Mouse (Mus musculus): ENCODE measurements around the gene Svbp. TPM values are rescaled to one million over a fixed set of nuclear protein-coding genes. Genes with fewer than 3 reads are reported as not detected.

Svbp gene
- polyA plus RNA-seq, 1 experiment = 35.1 TPM

DNA sequence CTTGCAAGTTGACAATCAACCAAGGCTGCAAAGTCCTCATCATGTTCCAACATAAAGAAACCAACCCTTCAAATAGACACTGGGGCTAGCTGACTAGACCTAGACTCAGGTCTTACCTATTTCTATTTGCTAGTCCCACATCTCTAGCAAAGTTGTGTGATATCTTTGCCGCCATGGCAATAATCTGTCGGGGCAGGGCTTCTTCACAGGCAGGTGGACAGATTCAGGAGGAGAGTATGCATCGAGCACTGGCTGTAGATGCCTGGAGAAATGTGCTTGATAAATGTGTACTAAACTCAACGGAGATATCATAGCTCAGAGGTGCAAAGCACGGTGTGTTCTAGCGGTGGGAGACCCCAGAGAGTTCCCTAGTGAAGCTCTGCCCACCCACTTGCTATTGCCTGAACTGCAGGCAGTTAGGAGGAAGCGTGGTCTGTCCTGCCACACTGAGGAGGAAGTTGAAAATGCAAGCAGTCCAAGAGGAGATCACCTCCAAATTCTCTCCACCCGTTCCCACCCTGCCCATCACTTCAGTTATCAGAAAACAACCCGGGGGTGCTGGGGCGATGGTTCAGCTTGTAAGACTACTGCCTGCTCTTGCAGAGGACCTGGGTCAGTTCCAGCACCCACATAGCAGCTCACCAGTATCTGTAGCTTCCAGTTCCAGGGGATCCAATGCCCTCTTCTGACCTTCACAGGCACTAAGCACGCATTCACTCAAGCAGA, 6.9 kb upstream of the Svbp start:
- DNase-seq (ENCODE audit: low read depth, low spot score) = no peak
- WGBS = 37% methylated on average over 11 of the region's 11 CpGs

DNA sequence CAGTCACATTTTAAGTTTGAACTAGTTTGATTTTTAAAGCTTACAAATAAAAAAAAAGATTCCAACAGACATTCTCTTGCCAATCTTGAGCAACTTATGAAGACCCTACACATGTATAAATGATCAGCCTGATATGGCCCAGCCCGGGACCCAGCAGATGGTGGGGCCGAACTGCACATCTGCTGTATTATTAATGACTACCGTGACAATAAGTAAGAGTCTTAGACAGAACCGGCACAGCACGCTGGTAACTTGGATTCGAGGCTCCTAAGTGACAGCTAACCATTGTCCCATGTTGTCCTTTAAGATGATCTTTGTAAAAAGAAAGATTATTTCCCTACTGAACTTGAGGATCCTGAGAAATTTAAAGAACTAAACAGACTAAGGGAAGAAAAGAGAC, 5.7 kb upstream of the Svbp start:
- 87% methylated on average over 6 of the region's 6 CpGs for WGBS
- DNase-seq (ENCODE audit: low read depth, low spot score) = no peak

DNA sequence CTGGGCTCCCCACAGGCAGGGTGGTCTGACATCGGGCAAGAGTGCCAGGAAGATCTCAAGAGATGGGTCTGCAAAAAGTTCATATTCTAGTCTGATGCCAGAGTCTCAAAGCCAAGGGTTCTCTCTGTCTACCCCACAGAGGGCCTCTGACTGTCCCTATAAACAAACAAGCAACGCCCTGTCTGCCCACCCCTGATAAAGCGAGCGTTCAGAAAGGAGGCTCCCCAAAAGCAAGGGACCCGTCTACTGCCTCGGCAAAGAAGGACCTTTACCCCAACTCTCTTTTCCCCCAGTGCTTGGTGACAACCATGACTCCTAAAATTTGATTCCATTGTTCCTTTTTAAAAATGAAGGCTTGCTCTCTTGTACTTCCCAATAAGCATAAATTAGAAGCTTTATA, 5.2 kb upstream of the Svbp start, which contains the start of gene Ermap:
Ermap (minus strand) TSS at position 148 of the 400 bp plus-strand sequence.
- DNase-seq (ENCODE audit: low read depth, low spot score) = no peak
- WGBS = 63% methylated on average over 6 of the region's 6 CpGs

DNA sequence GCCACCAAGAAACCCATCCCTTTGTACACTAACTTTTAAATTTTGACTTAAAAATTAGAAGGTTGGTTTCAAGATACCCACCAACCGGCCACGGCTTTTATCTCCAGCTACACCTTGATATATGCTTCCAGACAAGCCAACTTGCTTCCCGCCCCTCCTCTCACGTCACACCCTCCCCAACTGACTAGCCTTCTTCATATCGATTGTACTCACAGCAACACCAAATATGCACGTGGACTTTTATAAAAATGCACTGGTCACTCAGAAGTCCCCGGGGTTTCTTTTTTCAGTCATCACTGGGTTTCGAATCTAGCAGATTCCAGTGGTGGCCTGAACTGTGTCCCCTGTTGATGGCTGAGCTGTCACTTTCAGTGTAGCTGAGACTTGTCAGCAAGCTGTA, 4.5 kb upstream of the Svbp start:
- DNase-seq (ENCODE audit: low read depth, low spot score) = no peak
- WGBS = 72% methylated on average over 8 of the region's 8 CpGs

DNA sequence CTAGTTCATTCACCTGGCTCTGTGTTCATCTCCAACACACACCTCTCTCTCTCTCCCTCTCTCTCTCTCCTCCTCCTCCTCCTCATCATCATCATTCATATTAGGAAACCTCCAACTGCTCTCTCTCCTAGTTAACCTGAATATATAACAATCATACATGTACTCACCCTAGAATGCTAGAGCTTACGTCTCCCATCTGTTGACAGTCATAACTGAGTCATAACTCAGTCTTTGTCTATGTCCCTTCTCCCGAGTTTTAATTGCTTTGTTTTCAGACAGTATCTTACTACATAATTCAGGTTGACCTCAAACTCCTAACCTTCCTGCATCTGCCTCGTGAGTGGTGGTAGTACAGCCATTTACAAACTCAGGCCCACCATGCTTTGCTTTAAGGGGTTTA, 3.8 kb upstream of the Svbp start:
- 25% methylated on average over 3 of the region's 3 CpGs for WGBS
- DNase-seq (ENCODE audit: low read depth, low spot score) = no peak

DNA sequence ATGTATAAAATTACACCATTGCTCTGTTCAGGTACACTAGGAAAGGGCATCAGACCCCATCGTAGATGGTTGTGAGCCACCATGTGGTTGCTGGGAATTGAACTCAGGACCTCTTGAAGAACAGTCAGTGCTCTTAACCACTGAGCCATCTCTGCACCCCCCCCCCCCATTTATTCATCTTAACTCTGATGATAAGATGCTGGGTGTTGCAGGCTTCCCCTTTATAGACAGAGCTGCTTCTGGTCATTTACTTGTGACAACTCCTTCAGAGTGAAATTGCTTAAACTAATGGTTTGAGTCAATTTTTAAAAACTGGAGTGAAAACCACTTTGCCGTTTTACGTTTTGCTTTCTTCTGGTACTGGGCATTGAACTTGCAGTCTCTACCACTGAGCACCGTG, 2.3 kb upstream of the Svbp start:
- DNase-seq (ENCODE audit: low read depth, low spot score) = no peak
- 89% methylated on average over 4 of the region's 4 CpGs for WGBS

DNA sequence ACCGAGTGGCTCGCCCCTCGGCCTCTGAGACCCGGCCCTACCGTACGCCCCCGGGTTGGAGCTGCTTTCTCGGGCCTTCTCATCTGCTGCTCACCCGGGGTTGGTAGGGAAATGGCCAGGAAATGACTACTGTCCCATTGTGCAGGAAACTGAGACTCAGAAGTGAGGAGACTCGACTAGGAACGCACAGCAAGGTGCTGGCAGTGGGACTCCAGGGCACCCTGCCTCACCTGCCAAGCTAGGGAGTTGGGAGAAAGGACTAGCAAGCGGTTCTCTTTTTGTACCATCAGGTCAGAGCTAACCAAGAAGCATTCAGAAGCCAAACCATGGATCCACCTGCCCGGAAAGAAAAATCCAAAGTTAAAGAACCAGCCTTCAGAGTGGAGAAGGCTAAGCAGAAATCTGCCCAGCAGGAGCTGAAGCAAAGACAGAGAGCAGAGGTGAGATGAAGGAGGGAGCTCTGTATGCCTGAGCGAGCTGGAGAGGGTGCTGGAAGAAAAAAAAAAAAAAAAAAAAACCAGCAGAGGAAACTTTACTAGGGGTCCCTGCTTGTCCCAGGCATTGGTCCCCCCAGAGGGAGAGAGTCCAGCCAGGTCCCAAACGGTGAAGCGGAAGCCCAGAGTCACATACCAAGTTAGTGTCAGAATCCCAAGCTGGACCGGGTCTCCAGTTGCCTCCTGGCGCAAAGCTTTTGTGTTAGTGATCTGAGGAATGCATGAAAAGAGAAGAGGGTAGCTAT, 645 bp downstream of the Svbp start:
- DNase-seq (ENCODE audit: low read depth, low spot score) = no peak

DNA sequence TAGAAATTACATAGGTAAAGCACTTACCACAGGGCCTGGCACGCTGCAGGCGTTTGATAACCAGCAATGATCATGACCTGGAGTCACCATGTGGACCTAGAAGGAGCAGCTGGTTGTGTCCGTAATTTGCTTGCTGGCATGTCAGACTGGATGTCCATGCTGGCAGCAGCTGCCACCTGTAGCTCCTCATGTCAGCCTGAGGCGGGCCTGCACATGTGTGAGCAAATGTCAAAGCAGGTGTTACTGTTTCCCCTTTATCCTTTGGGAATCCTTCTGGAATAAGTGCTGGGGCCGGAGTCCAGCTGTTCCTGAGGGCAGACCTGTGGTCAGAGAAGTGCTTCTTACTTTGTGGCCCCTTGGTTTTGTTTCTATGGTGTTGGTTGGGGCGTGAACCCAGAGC, 3.0 kb downstream of the Svbp start:
- no peak for DNase-seq (ENCODE audit: low read depth, low spot score)
- 83% methylated on average over 6 of the region's 6 CpGs for whole genome bisulfite sequencing

More for the DNA sequence above, 645 bp downstream of the Svbp start:
- 15% methylated on average over 18 of the region's 18 CpGs for WGBS

DNA sequence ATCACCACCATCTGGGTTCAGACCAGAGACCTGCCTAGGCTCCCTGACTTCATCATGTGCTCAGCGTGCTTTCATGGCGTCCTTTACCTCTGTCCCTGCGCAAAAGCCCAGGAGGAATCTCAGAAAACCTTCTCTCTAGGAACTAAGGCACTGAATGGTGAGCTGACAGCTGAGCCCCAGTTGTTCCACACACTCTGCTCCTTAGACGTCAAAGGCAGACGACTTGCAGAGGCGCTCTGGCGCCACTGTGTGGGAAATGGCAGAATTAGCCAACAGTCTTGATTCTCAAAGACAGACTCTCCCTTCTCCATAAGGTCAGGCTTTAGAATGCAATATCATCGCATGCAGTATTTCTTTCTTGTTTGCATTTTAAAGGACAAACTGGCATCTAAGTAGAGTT, 9.6 kb downstream of the Svbp start:
- 19% methylated on average over 8 of the region's 8 CpGs for WGBS
- no peak for DNase-seq (ENCODE audit: low read depth, low spot score)

DNA sequence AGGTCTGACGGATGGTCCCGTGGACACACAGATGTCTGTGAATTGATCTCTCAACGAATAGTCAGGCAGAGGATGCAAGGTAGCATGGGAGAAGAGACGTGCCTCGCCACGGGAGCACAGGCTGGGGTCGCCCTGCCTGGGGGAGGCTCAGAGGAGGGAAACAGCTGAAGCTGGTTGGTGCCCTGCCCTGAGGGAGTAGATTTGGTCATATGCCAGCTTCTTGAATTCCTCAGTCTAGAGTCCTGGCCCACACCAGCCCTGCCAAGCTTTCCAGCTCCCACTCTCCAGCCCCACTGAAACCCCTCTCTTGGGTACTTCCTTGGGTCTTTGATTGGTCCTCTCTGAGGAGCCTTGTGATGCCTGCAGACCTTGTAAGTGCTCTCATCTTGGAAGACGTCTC, 21.6 kb downstream of the Svbp start:
- DNase-seq (ENCODE audit: low read depth, low spot score) = no peak
- 61% methylated on average over 8 of the region's 8 CpGs for WGBS

DNA sequence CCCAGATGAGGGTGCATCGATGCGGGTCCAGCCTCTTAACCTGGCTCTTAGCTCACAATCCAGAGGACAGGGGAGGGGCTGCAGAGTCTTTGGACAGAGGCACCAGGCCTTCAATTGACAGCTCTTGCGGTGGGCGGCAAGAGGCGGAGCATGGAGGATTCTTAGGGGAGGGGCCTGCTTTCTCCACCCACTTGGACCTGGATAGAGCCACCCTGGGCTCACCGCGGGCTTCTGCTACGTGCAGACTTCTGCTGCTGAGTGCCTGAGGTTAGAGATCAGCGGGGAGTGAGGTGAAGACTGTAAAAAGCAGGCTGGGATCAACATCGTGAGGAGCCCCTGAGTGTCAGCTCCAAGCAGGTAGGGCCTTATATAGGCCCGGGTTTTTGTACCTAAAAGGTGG, 23.1 kb downstream of the Svbp start, which contains the start of gene Tmem269:
Tmem269 (minus strand) TSS at position 49 of the 400 bp plus-strand sequence.
- DNase-seq (ENCODE audit: low read depth, low spot score) = no peak
- WGBS = 21% methylated on average over 11 of the region's 11 CpGs

DNA sequence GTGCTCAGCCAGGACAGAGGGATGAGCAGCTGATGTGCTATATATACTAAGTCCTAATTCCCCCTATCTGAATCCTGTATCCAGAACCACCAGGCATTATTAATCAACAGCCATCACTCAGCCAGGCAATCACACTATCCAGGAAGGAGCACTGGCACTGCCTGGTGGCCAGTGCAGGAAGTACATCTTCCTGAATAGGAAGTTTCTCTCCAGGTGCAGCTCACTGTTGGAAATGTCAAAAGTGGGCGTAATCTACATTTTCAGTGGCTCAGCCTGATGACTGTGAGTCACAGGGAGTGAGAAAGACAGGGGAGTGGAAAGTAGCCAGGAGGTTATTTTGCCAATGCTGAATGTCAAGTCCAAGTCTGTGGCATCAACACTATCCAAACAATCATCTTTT, 28.6 kb downstream of the Svbp start:
- 62% methylated on average over 1 of the region's 1 CpGs for WGBS
- no peak for DNase-seq (ENCODE audit: low read depth, low spot score)

DNA sequence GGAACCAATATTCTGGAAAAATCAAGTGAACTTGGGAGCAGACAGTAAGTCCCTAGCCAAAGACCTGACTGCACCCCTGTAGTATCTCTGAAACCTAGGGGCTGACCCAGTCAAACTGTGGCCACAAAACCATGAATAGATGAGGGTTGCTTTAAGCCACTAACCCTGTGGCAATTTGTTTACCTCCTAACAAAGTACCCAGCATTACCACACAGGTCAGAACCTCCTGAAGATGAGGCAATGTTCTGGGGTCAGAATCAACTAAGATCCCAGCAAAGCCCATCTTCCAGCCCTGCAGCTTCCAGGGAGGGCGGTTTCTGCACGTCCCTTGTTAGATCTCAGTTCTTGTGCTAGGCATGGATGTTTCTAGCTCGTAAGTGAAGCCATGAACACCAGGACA, 29.4 kb downstream of the Svbp start:
- DNase-seq (ENCODE audit: low read depth, low spot score) = no peak

DNA sequence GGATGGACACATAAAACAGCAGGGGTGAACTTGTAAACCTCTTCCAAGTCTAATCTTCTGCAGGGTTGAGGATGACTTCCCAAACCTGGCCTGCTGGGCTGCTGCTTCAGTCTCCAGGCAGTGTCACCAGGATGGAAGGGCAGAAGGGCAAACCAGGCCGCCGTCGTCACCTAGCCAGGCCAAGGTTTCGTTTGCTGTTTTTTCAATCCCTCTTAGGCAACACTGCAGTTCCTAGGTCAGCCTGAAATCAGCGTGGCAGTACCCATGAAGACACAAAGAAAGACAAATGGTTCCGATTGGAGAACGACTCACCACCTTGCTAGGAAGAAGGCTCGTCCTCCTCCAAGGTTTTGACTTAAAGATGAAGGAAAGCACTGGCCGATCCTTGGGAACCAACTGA, 30.6 kb downstream of the Svbp start:
- DNase-seq (ENCODE audit: low read depth, low spot score) = no peak
- WGBS = 93% methylated on average over 9 of the region's 9 CpGs

More for the DNA sequence above, 29.4 kb downstream of the Svbp start:
- 94% methylated on average over 3 of the region's 3 CpGs for WGBS

DNA sequence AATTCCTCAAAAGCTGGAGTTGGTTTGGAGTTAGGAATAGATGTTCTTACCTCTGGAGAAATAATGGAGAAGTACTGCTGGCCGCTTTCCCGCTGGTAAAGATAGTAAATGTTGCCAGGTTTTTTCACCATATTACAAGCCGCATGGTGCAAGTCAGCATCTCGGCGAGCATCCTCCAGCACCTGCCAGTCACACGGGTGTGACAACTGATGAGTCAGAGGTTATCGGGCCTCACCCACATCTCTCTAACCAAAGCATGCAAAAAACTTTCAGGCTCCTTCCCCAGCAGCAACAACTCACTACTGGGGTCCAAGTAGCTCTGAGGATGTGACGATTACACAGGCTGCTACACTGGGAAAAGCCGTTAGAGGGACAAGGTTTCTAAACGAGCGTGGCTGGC, 31.6 kb downstream of the Svbp start:
- no peak for DNase-seq (ENCODE audit: low read depth, low spot score)
- 78% methylated on average over 11 of the region's 11 CpGs for WGBS

DNA sequence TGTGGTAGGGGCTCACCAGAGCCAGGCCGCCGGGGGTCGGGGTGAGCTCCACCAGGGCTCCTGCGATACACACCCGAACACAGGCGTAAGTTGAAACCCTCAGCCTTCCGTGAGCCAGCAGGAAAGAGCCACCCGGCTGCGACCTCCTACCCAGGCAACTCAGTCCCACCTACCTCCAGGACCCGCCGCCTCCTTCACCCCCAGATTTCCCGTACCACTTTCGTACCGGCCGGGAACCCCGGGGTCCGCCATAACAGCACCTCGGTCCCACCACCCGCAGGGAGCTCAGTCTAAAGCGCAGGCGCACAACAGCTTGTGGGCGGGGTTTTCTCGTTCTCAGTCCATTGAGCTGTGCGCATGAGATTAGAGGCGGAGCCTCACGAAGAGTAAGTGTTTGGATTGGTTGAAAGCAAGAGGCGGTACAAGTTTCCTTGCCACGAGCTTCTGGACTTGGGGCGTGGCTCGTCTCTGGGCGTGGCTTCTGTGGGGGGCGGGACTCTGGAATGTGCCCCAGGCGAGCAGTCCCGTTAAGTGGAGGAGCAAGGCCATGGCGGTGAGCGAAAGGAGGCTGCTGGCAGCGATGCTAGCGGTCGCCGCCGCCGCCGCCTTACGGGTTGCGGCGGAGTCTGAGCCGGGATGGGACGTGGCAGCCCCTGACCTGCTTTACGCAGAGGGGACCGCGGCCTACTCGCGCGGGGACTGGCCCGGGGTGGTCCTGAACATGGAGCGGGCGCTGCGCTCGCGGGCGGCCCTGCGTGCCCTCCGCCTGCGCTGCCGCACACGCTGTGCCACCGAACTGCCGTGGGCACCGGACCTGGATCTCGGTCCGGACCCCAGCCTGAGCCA, 37.5 kb downstream of the Svbp start, which contains the start of the genes AU022252 and P3h1:
AU022252 (minus strand) TSS at position 303 of the 846 bp plus-strand sequence.
P3h1 (plus strand) TSS at position 506 of the 846 bp plus-strand sequence.
- under 1% methylated on average over 71 of the region's 71 CpGs for WGBS
- DNase-seq (ENCODE audit: low read depth, low spot score) = peak; percentile 99

DNA sequence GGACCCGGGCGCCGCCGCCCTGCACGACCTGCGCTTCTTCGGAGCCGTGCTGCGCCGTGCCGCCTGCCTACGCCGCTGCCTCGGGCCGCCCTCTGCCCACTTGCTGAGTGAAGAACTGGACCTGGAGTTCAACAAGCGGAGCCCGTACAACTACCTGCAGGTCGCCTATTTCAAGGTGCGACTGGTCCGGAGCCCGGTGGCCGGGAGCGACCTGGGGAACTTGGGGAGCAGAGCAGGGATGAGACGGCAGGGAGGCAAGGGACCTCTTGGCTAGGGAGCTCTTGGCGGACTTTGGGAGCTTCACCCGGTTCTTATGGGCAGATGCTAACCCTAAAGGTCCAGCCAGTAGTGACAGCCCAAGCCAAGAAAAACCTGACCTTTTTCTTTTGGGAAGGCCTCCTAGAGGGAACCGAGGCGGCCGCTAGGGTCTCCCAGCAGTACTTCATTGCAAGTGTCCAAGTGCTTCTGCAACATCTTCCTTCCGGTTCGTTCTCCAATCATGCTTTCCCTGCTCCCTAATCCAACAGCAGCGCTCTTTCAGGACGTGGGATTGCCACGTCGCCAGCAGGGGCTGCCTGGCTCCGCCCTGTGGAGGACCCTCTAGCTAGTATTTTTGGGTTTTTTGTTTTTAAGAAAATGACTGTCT, 38.3 kb downstream of the Svbp start:
- DNase-seq (ENCODE audit: low read depth, low spot score) = no peak

DNA sequence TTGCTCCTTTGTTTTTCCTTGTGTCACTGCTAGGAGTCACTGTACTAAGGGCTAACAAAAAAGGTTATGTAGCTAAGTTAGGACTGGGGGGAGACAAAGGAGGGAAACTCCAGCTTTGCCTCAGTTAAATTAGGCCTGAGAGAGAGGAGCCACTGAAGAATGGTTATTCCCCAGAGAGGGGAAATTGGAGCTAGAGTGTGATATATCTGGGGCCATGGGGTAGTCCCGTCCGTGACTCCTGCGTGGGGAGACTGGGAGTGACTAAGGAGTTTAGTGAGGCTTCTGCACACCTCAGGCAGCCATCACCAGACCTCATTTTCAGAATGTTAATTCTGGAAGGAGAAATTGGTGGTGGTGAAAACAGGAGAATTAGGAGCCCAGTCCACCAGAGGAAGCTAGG, 39.2 kb downstream of the Svbp start:
- 79% methylated on average over 3 of the region's 3 CpGs for WGBS
- no peak for DNase-seq (ENCODE audit: low read depth, low spot score)

More for the DNA sequence above, 38.3 kb downstream of the Svbp start:
- WGBS = 2% methylated on average over 36 of the region's 36 CpGs

DNA sequence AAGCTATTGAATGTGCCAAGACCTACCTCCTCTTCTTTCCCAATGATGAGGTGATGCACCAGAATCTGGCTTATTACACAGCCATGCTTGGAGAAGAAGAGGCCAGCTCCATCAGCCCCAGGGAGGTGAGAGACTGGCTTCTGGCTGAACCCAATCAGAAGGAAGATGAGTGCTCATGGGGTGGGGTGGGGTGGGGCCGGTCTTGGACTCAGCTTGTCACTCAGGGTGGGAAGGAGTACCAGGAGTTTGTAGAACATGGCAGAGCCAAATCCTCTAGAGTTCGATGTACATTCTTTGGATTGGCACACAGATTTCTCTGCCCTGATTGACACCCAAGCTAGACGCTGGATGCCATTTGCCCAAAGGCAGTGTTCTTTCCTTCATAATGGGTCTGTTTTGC, 43.6 kb downstream of the Svbp start:
- WGBS = 59% methylated on average over 3 of the region's 3 CpGs
- DNase-seq (ENCODE audit: low read depth, low spot score) = no peak
